Mouse (Mus musculus) mouse embryonic stem cell (cell line): ENCODE results near the gene Cryba4.

ENCODE experiments used
- in situ Hi-C, 2 experiments: fragments of 300-500 bp; cut with MboI; formaldehyde crosslinking; loops; 1 replicate in 1 of 2; 3 replicates in 1 of 2; pipeline ENCODE4 v1.14.3; 2019 to 2020; ENCODE audit warnings: low sequenced_read_pairs in 2 of 2, low pct_unique_long_range_greater_than_20kb in 1 of 2, mixed read lengths in 1 of 2; ENCODE audit not compliant: unreplicated experiment in 1 of 2

Gene Cryba4

DNA sequence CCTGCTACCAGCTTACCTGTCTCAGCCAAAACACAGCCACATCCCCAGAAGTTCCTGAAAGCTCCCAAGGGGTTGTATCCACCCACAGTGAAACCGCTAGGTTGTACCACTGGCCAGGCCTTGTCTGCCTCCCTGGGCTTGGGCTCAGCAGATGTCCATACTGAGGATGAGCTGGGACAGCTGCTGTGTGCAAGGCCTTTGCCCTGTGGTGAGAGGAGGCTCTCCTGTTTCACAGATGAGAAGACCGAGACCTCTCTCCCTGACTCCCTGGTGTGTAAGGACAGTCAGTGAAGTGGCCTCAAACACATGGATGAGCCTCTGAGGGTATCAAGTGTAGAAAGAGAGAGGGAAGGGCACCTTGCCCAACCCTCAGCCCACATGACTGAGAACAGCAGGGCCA, 35.3 kb upstream of the Cryba4 start:
- in situ Hi-C loops = no loop called here

DNA sequence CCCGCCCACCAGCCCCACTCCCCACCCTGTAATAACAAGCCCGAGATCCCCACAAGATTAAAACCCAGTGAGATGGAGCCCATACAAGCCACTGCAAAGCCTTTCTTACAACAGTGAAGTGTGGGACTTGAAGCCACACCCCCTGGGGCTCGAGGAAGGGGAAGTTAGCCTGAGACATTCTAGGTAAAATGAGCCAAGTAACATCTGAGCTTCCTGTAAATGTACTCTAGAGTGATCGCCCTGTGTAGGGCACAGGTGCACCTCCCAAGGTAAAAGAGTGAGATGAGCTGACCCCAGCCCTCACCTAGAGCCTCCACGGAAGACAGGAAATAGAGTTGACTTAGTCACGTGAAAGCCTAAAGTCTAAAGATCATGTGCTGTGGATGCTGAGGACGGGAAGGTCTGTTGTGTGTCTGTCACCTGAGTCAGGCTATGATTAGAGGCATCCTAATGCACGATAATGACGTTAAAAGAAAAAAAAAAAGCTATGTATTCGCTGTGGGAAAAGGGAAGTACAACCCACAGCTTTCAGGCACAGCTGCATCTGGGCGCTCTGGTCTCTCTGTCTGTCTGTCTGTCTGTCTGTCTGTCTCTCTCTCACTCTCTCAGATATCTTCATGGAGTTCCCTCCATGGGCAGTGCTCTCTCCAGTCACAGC, 34.8 kb upstream of the Cryba4 start:
- in situ Hi-C loops = no loop called here

DNA sequence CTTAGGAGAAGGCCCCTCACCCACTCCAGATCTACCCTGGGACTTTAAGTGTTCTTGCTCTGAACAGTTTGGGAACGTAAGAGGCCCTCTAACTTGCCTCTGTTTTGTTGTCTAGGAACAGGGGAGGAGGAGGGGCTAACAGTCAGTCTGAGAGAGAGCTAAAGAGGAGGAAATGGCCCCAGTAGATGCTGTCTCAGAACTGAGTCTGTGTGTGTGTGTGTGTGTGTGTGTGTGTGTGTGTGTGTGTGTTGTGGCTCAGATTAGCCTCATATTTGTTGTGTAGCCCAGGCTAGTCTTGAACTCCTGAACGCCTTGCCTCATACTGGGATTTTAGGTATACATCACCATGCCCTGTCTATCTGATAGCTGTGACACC, 34.3 kb upstream of the Cryba4 start:
- in situ Hi-C loops = no loop called here

DNA sequence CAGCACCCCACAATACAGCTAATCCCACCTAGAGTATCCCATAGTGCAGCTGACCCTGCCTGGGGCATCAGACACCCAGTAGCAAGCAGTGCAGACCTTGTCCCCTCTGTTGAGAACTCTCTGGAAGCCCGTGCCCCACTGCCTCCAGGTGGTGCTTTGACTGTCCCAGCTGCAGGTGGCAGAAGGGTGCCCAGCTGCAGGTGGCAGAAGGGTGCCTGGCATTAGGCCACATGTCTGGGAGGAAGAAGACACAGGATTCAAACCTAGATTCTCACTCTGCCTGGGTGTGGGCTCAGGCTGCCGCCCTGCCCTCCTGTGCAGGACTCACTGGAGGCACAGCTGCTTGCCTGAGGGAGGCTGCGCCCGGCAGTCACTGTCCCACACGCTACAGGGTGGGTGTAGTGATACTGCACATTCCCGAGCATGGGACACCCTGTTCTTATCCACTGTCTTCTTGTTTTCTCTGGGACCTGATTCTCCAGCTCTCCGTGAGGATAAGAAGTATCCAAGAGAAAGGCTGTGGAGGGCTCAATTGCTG, 33.3 kb upstream of the Cryba4 start:
- in situ Hi-C loops = no loop called here

DNA sequence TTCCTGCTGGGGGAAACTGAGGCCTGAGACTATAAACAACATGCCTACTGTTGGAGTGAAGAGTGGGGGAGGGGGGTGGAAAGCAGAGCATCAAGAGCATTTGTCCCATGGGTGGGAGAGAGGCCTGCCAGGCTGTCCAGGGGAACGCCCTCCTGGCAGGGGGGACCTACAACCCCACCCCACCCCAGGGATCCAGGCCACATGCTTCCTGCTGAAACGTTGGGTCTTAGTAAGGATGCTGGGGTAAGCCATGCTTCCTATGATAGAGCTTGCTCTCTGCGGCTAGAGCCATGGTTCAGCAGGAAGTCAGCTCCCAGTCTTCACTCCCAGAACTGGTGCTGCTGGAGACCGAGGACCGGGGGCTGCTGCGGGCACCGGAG, 31.9 kb upstream of the Cryba4 start:
- in situ Hi-C loops = no loop called here

DNA sequence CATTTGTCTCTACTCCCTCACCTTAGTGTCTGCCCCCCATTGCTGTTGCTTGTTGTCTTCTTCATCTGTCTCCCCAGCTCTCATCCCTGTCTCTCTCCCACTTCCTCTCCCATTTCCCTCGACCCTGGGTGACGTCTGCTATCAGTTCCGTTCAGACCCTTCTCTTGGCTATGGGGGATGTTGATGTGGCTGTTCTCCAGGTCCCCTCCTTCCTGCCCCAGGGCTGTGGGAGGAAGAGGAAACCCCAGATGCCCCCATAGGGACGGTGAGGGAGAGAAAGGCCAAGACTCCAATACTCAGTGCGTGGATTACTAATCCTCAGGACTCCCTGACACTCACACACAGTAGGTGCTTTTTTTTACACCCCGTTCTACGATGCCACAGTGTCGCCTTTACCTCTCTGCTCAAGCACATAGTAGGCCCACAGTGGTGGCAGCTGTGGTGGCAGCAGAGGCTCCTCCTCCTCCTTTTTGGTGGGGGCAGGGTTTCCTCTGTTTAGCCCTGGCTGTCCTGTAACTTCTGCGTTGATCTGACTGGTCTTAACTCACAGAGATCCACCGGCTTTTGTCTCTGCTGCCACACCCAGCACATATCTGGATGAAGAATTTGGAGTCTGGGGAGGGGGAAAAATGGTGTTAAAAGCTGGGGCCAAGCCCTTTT, 31.4 kb upstream of the Cryba4 start:
- in situ Hi-C loops = no loop called here

DNA sequence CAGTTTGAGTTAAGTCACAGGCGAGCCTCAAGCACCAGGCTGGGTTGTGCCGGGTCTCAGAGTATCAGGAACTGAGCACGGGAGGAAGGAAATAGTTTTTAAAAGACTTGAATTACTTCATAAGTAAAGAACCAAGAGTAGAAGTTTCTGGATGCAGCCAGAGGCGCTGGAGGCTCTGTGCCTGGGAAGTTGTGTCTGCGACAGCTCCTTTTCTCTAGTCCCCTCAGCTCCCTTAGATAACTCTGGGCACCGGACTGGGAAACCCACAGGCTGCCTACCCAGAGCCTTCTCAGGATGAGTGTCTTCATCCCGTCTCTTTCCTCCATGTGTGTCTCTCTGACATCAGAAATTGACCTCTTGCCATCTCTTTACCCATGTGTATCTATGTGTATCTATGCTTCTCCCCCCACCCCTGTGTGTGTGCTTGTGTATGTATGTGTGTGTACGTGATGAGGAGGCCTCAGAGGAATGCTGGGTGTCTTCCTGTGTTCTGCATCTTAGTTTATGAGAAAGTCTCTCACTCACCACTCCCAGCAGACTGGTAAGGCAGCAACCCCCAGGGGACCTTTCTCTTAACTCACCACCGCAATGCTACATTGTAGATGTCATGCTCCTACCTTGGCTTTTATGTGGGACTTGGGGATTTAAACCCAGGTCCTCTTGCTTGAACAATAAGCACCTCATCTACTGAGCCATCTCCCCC, 30.6 kb upstream of the Cryba4 start:
- in situ Hi-C loops = no loop called here

DNA sequence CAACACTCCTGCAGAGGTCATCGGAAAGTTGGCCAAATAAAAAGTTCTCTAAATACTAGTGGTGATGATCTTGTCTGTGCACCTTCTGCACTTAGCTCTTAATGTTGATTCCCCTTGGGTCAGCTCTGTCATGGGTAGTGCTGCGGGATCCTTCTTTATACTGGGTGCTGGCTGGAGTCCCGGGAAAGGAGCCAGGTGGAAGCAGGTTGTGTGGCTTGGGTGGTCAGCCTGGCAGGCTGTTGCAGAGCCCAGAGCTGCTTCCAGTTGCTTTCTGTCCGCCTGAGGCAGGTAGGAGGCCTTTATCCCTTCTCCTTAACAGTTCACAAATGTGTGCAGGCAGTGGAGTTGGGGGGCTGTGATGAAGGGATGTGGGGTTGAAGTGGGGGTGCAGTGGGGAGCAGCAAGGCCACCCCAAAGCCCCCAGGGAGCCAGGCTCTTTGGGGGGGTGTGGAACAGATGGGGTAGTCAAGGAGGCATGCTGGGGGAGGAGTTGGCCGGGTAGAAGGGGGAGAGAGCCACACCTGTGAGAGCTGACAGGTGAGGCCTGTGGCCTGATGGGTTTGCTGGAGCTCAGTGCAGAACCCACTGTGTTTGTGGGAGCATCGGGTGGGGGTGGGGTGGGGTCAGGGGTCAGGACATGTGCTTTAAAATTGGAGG, 29.9 kb upstream of the Cryba4 start:
- in situ Hi-C loops = no loop called here

DNA sequence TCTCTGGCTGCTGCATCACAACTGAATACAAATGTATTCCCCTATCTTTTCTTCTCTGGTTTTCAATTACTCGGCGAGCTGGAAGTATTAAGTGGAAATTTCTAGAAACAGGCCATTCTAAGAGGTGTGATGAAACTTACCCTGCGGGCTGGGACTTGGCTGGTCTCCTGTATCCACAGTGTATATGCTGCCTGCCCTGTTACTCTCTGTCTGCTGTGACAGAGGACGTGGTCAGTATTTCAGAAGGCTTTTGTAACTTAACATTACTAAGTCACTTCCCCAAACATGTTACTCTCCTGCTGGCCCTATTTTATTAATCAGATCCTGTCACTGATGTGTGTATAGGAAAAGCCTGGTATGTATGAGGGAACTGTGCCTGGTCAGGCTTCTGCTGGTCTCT, 29.4 kb upstream of the Cryba4 start:
- in situ Hi-C loops = no loop called here

DNA sequence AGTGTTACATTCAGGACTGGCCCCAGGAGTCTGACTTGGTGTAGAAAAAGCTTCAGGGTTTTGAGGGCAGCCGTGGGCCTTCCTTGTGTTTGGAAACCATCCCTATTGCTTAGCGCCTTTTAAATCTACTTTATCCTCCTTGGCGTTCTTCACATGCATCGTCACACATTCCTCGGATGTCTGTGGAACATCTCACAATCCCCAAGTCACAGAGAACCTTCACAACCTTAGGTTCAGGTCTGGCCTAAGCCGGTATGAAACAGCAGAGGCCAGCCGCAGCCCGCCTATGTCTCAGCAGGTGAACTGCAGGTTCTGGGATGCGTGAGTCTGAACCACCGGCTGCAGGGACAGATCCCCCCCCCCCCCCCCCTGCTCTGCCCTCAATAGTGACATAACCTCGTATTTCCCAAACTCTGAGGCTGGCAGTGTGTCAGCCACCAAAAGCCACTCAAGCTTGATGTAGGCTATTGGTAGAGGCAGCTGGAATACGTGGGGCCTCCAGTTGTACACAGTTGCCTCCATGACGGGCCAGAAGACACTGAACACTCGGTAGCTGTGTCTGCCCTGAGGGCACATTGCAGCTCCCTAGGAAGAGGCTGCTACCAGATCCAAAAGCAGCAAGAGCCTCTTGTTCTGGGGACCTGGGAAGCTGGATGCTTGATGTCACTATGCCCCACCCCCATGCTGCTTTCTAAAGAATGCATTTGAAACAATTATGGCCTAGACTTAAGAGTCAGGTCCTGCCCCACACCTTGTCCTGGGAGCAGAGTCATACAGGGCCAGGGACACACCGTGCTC, 28.7 kb upstream of the Cryba4 start:
- in situ Hi-C loops = no loop called here

DNA sequence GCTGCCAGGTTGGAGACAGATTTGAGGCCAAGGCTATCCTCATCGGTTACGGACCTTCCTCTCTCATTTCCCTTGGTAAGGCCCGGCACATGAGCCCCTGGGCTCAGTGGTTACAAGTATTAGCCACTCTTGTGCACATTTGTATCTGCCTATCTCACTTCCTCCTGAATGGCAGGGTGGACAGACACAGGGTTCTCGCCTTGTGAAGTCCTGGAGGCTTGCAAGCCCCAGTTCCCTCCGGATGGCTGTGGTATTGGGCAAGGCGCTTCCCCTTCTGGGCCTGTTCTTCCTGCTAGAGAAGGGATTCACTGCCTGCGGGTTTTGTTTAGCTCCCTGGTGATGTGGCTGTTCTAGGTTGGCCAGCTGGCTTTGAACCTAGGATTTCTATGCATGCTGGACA, 27.8 kb upstream of the Cryba4 start:
- in situ Hi-C loops = no loop called here

DNA sequence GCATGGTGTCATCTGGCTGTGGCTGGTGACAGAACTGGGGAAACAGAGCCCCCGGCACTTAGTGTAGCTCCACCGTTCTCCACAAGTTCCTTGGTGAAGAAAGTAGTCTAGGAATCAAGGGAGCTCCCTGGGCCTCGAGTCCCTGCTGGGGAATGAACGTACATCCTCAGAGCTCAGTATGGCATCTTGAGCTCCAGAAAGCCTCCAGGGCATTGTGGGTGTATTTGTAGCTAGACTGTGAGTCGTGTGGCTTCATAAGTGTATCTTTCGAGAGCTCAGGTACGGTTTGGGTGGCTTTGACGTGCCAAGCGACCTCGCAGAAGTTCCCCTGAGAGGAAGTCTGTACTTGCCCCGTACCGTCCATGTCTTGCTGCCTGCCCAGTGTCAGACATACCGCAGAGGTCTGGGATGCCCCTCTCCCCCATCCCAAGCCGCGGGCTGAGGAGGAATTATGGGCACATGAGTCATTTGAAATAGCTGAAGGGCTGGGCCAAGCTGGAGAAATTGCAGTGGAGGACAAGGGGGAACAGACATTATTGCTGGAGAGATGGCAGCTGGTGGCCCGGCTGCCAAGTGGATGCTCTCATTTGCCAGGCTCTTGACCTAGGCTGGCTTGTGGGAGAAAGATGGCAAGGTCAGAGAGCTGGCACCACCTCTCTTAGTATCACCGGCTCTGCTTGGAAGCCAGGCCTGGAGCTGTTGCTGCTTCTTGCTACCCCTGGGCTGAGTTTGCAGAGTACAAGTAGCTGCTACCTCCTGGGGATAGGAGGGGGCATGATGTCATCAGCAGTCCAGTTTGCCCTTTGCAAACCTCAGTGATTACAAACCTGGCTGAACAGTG, 27.1 kb upstream of the Cryba4 start:
- in situ Hi-C loops = no loop called here

DNA sequence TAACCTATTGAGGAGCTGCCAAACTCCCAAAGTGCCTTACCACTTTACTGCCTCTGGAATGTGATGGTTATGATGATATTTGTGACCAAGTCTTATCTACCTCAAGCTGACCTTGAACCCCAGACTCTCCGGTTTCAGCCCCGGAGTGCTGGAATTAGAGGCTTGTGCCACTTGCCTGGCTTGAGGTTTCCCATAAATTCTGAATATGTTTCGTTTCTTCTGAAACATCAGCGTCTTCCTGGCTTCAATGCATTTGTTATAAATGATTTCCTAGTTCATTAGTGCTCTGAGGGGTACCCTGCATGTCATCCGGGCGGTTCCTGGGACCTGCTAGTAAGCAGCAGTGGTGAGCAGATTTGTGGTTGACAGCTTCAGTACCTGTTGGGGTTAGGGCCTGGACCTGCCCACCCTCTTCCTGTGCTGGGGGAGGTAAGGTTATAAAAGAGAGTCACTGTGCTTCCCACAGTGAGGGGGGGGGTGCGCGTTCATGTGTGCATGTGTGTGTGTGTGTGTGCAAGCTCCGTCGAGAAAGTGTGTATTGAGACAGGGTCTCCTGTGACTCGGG, 25.7 kb upstream of the Cryba4 start:
- in situ Hi-C loops = no loop called here

DNA sequence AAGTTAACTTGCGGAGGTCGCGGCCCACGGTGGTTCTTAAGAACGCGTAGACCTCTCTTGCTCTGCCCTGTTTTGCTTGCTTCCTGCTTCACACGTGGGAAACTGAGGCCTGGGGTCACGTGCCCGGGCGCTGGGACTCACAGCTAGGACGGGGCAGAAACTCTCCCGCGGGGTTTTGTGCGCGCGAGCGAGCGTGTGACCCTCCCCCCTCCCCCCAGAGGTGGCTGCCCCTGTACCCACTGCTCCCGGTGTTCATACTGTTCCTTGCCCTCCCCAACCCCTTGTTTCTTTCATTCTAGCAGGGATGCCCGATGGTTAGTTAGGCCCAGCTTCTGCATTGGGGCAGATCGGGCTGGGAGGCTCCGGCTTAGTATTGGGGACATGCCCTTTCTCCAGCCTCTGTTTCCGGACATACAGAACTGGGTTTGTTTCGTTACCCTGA, 24.6 kb upstream of the Cryba4 start:
- in situ Hi-C loops = no loop called here

DNA sequence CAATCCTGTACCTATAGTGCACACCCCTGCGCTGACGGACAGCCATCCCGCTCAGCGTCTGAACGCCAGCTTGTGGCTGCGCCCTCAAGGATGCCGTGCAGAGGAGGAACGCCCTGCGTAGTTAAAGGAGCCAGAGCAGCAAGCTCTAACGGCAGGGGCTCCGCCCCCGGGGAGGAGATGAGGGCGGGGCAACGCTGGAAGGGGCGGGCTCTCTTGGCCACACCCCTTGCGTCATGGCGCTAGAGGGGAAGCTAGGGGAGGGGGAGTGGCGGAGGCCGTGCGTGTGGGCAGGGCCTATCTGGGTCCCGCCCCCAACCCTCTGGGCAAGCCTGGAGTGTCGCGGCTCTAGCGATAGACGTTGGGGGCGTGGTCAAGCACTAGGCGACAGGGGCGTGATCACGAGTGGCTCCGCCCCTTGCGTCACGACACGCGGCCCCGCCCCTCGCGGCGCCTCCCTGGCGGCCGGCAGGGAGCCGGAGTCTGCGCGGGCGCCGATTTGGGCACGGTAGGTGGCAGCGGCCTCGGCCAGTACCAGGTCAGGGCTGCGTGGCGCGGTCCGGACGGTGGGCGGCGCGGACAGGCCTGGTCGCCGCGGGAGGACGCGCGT, 24.1 kb upstream of the Cryba4 start, which contains the start of gene Tpst2:
TSS of gene Tpst2 (plus strand) at position 425 of the 607 bp plus-strand sequence.
- in situ Hi-C loops = no loop called here

DNA sequence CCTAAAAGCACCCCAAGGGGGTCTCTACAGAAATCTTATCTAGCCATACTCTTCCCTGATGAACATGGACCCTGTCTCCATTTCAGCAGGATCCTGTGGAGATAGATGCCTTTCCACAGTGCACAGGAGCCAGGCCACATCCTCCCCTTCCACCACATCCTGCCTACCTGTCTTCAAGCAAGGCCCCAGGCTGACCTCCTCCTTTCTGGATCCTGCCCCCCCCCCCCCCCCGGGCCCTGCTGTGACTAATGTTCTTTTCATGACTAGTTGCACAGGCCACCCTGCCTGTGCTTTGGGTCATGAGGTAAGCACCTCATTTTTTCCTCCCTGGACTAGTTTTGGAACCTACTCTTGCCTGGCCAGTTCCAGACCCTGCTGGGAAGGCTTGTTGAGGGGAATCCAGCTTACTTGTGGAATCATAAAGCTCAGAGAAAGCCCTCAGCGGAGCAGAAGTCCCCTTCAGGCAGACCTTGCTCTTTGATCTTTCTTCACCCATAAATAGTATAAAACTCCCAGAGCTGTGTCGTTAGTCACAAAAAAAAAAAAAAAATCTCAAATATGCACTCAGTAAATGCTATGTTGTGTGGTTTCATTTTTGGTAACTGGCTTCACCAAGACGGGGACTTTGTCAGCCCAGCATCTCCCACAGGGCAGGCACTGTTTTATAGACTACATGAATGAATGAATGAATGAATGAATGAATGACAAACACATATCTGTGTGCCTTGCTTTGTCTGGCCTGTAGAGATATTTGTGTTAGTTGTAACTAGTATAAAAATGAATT, 22.9 kb upstream of the Cryba4 start:
- in situ Hi-C loops = no loop called here
